In the genomic region with DNA sequence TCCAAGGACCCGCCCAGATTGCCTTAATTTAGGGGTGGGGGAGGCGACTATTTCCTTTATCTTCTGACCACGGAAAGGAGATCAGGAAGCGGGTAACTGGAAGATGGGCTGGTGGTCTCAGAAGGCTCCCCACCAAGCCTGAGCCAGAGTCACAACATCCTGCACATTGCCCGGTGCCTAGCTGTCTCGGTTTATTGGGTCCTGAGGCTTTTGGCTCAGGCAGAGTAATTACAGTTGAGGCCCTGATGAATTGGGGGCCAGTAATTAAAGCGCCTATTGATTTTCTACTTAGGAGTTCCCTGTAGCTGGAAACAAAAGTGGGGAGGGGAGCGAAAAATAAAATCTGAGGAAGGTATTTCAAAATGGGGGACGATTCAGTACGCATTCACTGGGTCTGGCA, we compare ENCODE assay signal across 18 mouse cellular contexts. TPM values are rescaled to one million over a fixed set of nuclear protein-coding genes. Genes with fewer than 3 reads are reported as not detected.
DNase-seq lines count a peak whose midpoint lies in the region; ATAC-seq lines count a peak whose summit lies in the region.
"Had no signal": no experiment of that assay in that cellular context is flagged by ENCODE, and none has a peak within 500 bp of the region (broad histone marks: within the 10 kb centered on the region; RNA-seq: fewer than 3 reads in every experiment).

No protein-coding gene starts in this region.

- DNase-seq in neural tube, embryonic 11.5 days (ENCODE audit: low spot score), result no peak
- DNase-seq in neural tube, embryonic 10.5 days (ENCODE audit: extremely low spot score, low spot score), result no peak
- no peak for DNase-seq in yolk sac, embryonic 10.5 days (ENCODE audit: low spot score)
- DNase-seq in lung, postnatal 14 days, result no peak
- DNase-seq: adrenal gland, adult 8-10 months; cerebellum, adult 11-12 months; cerebellum, adult 9-10 months; cerebellum, postnatal 25 days; gastrocnemius, postnatal 36 days; heart, postnatal 10 days had no signal

- no peaks in the 10 kb centered on the region for H3K36me3 ChIP-seq in hindbrain, embryonic 13.5 days
- H3K36me3 ChIP-seq in hindbrain, embryonic 12.5 days, result no peaks in the 10 kb centered on the region
- no peaks in the 10 kb centered on the region for H3K36me3 ChIP-seq in neural tube, embryonic 11.5 days (ENCODE audit: control insufficient read depth, insufficient read depth, low read length)
- no peaks in the 10 kb centered on the region for H3K36me3 ChIP-seq in forebrain, embryonic 16.5 days (ENCODE audit: control insufficient read depth, insufficient read depth)
- H3K36me3 ChIP-seq in neural tube, embryonic 15.5 days, result no peaks in the 10 kb centered on the region
- H3K36me3 ChIP-seq: embryonic facial prominence, embryonic 12.5 days; heart, embryonic 10.5 days had no signal

- no peaks in the 10 kb centered on the region for H3K9me3 ChIP-seq in hindbrain, embryonic 13.5 days
- H3K9me3 ChIP-seq in hindbrain, embryonic 12.5 days (replicated peaks), result no peaks in the 10 kb centered on the region
- H3K9me3 ChIP-seq in neural tube, embryonic 11.5 days (ENCODE audit: control insufficient read depth, low read length), result no peaks in the 10 kb centered on the region
- H3K9me3 ChIP-seq in forebrain, embryonic 16.5 days (ENCODE audit: control insufficient read depth, low read length), result no peaks in the 10 kb centered on the region
- no peaks in the 10 kb centered on the region for H3K9me3 ChIP-seq in neural tube, embryonic 15.5 days (replicated peaks)
- H3K9me3 ChIP-seq: embryonic facial prominence, embryonic 12.5 days; heart, embryonic 10.5 days had no signal

- H3K27ac ChIP-seq in hindbrain, embryonic 13.5 days, result peak overlapping the region; percentile 18; the same call in 1 of the 2 replicates
- no peak overlapping the region for H3K27ac ChIP-seq in hindbrain, embryonic 12.5 days
- no peak overlapping the region for H3K27ac ChIP-seq in neural tube, embryonic 11.5 days (ENCODE audit: low read depth, low read length)
- H3K27ac ChIP-seq in forebrain, embryonic 16.5 days (ENCODE audit: low read length), result no peak overlapping the region; the same call in 1 of the 2 replicates
- H3K27ac ChIP-seq in neural tube, embryonic 15.5 days (replicated peaks), result no peak overlapping the region
- H3K27ac ChIP-seq: embryonic facial prominence, embryonic 12.5 days; heart, embryonic 10.5 days had no signal

- no peak overlapping the region for H3K9ac ChIP-seq in hindbrain, embryonic 13.5 days
- H3K9ac ChIP-seq in hindbrain, embryonic 12.5 days, result no peak overlapping the region
- H3K9ac ChIP-seq in neural tube, embryonic 11.5 days (ENCODE audit: low read length), result no peak overlapping the region
- no peak overlapping the region for H3K9ac ChIP-seq in forebrain, embryonic 16.5 days (replicated peaks; ENCODE audit: low read depth, low read length)
- no peak overlapping the region for H3K9ac ChIP-seq in neural tube, embryonic 15.5 days (replicated peaks)
- H3K9ac ChIP-seq: embryonic facial prominence, embryonic 12.5 days had no signal

- no peak overlapping the region for H3K4me3 ChIP-seq in hindbrain, embryonic 13.5 days
- H3K4me3 ChIP-seq in hindbrain, embryonic 12.5 days, result no peak overlapping the region
- H3K4me3 ChIP-seq in neural tube, embryonic 11.5 days (ENCODE audit: low read depth, low read length), result no peak overlapping the region
- H3K4me3 ChIP-seq in forebrain, embryonic 16.5 days (replicated peaks; ENCODE audit: low read length), result no peak overlapping the region
- H3K4me3 ChIP-seq in neural tube, embryonic 15.5 days (replicated peaks), result no peak overlapping the region
- H3K4me3 ChIP-seq: embryonic facial prominence, embryonic 12.5 days; heart, embryonic 10.5 days had no signal

- ATAC-seq in hindbrain, embryonic 13.5 days (ENCODE audit: low FRiP score), result no peak
- no peak for ATAC-seq in hindbrain, embryonic 12.5 days (ENCODE audit: low FRiP score)
- 0 out of 2 replicates have a peak, but pooled peaks have one; percentile 23 for ATAC-seq in neural tube, embryonic 11.5 days (ENCODE audit: insufficient read depth, low FRiP score, low TSS enrichment)
- peak; percentile 35; the same call in 1 of the 2 replicates for ATAC-seq in forebrain, embryonic 16.5 days
- ATAC-seq in neural tube, embryonic 15.5 days (ENCODE audit: low FRiP score), result 0 out of 2 replicates have a peak, but pooled peaks have one; percentile 38
- ATAC-seq: intestine, embryonic 16.5 days had no signal

- H3K4me2 ChIP-seq in hindbrain, embryonic 13.5 days, result no peak overlapping the region
- H3K4me2 ChIP-seq in hindbrain, embryonic 12.5 days (replicated peaks), result no peak overlapping the region
- H3K4me2 ChIP-seq in neural tube, embryonic 11.5 days (ENCODE audit: low read depth), result no peak overlapping the region
- no peak overlapping the region for H3K4me2 ChIP-seq in forebrain, embryonic 16.5 days (ENCODE audit: low read length)
- no peak overlapping the region for H3K4me2 ChIP-seq in neural tube, embryonic 15.5 days
- H3K4me2 ChIP-seq: embryonic facial prominence, embryonic 12.5 days had no signal

- WGBS in hindbrain, embryonic 13.5 days, result 63% methylated on average over 10 of the region's 10 CpGs
- 74% methylated on average over 10 of the region's 10 CpGs for WGBS in hindbrain, embryonic 12.5 days
- 37% methylated on average over 10 of the region's 10 CpGs for WGBS in neural tube, embryonic 11.5 days
- 23% methylated on average over 10 of the region's 10 CpGs for WGBS in forebrain, embryonic 16.5 days
- 29% methylated on average over 10 of the region's 10 CpGs for WGBS in neural tube, embryonic 15.5 days

- no peaks in the 10 kb centered on the region for H3K27me3 ChIP-seq in hindbrain, embryonic 13.5 days
- H3K27me3 ChIP-seq in hindbrain, embryonic 12.5 days, result no peaks in the 10 kb centered on the region
- H3K27me3 ChIP-seq in neural tube, embryonic 11.5 days (ENCODE audit: control insufficient read depth, insufficient read depth, low read length), result no peaks in the 10 kb centered on the region
- no peaks in the 10 kb centered on the region for H3K27me3 ChIP-seq in forebrain, embryonic 16.5 days (replicated peaks; ENCODE audit: control insufficient read depth, insufficient read depth, low read length)
- no peaks in the 10 kb centered on the region for H3K27me3 ChIP-seq in neural tube, embryonic 15.5 days (replicated peaks)
- H3K27me3 ChIP-seq: embryonic facial prominence, embryonic 12.5 days had no signal

- peaks cover 18% of the 10 kb centered on the region for H3K4me1 ChIP-seq in hindbrain, embryonic 13.5 days (replicated peaks)
- H3K4me1 ChIP-seq in hindbrain, embryonic 12.5 days, result peaks cover 12% of the 10 kb centered on the region
- 0 out of 2 replicates have a peak, but pooled peaks cover 5% of the 10 kb centered on the region for H3K4me1 ChIP-seq in neural tube, embryonic 11.5 days (ENCODE audit: control insufficient read depth, insufficient read depth, low read length)
- peaks cover 21% of the 10 kb centered on the region for H3K4me1 ChIP-seq in forebrain, embryonic 16.5 days (replicated peaks; ENCODE audit: control insufficient read depth, insufficient read depth, low read length)
- H3K4me1 ChIP-seq in neural tube, embryonic 15.5 days, result peaks cover 15% of the 10 kb centered on the region
- H3K4me1 ChIP-seq: heart, embryonic 10.5 days had no signal

RNA-seq across cellular contexts. Expression of gene Tnr, which starts 27.5 kb away (rescaled TPM):
- 2.7 and 3.0 TPM in 2 replicates for polyA plus RNA-seq in hindbrain, embryonic 13.5 days (2015; fragmentation: Nextera tagmentation; extraction: Ambion mirVana)
- polyA plus RNA-seq in hindbrain, embryonic 12.5 days (2016; fragmentation: Nextera tagmentation; extraction: Ambion mirVana), result 1.3 and 1.4 TPM in 2 replicates
- polyA plus RNA-seq in neural tube, embryonic 11.5 days (2014; fragmentation: Nextera tagmentation; extraction: Ambion mirVana), result 0.78 and 1.2 TPM in 2 replicates
- 6.9 and 7.4 TPM in 2 replicates for polyA plus RNA-seq in forebrain, embryonic 16.5 days (2015; fragmentation: Nextera tagmentation; extraction: Ambion mirVana)
- polyA plus RNA-seq in neural tube, embryonic 15.5 days (2015; fragmentation: Nextera tagmentation; extraction: Ambion mirVana), result 4.2 and 5.3 TPM in 2 replicates
- polyA plus RNA-seq: heart, embryonic 14.5 days had no signal

Comparison
In these comparisons a context has a peak if more than half of its experiments do, and no peak if none do; other contexts are left out.
1. ATAC-seq: peak in neural tube, embryonic 11.5 days (single experiment), forebrain, embryonic 16.5 days (single experiment) and neural tube, embryonic 15.5 days (single experiment); none in hindbrain, embryonic 13.5 days (single experiment) and hindbrain, embryonic 12.5 days (single experiment).